Mouse (Mus musculus): ENCODE measurements around the gene Shc3. TPM values are rescaled to one million over a fixed set of nuclear protein-coding genes. Genes with fewer than 3 reads are reported as not detected.

Shc3 gene
- total and polyA plus RNA-seq, 3 experiments = not detected

DNA sequence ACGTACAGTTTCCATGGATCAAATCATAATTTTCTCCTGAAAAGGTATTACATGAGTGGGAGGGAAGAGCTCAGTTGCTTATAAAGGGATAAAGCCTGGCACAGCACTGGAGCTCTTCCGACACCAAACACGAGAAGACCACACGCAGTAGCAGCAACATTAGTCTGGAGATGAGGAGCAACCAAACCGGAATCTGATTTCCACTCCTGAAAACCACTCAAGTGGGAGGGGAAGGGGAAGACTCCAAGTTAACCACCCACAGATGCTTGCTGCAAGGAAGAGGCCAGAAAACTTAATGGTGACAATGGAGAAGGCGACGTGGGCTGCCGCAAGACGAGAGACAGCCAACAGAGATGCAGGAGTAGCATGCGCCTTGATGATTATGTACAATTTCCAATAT is 45.9 kb downstream of the Shc3 start:
- TF ChIP-seq GATA1 (IDR thresholded peaks at IDR 0.05; ENCODE audit: low read depth, low read length) (no peak), BHLHE40 (IDR thresholded peaks at IDR 0.05; ENCODE audit: borderline replicate concordance, low read depth, low read length) (no peak), NRF1 (IDR thresholded peaks at IDR 0.05; ENCODE audit: insufficient read depth, low read depth, low read length, poor library complexity, severe bottlenecking) (no peak), GABPA (IDR thresholded peaks at IDR 0.05; ENCODE audit: low read depth, low read length) (no peak), ZC3H11A (IDR thresholded peaks at IDR 0.05; ENCODE audit: low read depth, low read length) (no peak), POLR2AphosphoS2 (IDR thresholded peaks at IDR 0.05; ENCODE audit: low read length) (no peak), TBP (IDR thresholded peaks at IDR 0.05; ENCODE audit: low read depth, low read length) (no peak), POLR2A (IDR thresholded peaks at IDR 0.05; ENCODE audit: control insufficient read depth in 1 of 2, insufficient read depth in 1 of 2, low read depth in 1 of 2, low read length in 2 of 2, poor library complexity in 1 of 2) (no peak), POLR2AphosphoS5 (IDR thresholded peaks at IDR 0.05; ENCODE audit: borderline replicate concordance, low read depth, low read length) (no peak), MAX (IDR thresholded peaks at IDR 0.05; ENCODE audit: low read length) (no peak), SIN3A (IDR thresholded peaks at IDR 0.05; ENCODE audit: low read length) (no peak), JUND (IDR thresholded peaks at IDR 0.05; ENCODE audit: low read depth, low read length) (no peak)
- no peaks in the 10 kb centered on the region for H3K36me3 ChIP-seq (ENCODE audit: control insufficient read depth in 1 of 2, insufficient read depth in 2 of 2, low read length in 2 of 2)
- H3K27me3 ChIP-seq (ENCODE audit: control insufficient read depth in 1 of 2, insufficient read depth in 2 of 2, low read length in 2 of 2) = no peaks in the 10 kb centered on the region
- no peak overlapping the region for H3K9ac ChIP-seq (ENCODE audit: control insufficient read depth, low read depth, low read length, poor library complexity, severe bottlenecking)
- H3K27ac ChIP-seq (ENCODE audit: control insufficient read depth, low read depth, low read length) = no peak overlapping the region
- DNase-seq (ENCODE audit: low read depth, low spot score) = no peak
- H3K9me3 ChIP-seq (replicated peaks; ENCODE audit: insufficient read depth, low read length) = no peaks in the 10 kb centered on the region
- no peaks in the 10 kb centered on the region for H3K4me1 ChIP-seq (ENCODE audit: control insufficient read depth in 1 of 2, insufficient read depth in 2 of 2, low read length in 2 of 2)
- no peak overlapping the region for H3K4me3 ChIP-seq (ENCODE audit: control insufficient read depth in 1 of 2, insufficient read depth in 1 of 2, low read depth in 2 of 2, low read length in 2 of 2)
- no peaks in the 10 kb centered on the region for H3K79me2 ChIP-seq (ENCODE audit: control insufficient read depth, insufficient read depth, low read length, poor library complexity)

- Histone ChIP-seq H3K36me3 (ENCODE audit: control insufficient read depth in 1 of 2, insufficient read depth in 2 of 2, low read length in 2 of 2) (no peaks in the 10 kb centered on the region), H3K4me3 (ENCODE audit: control insufficient read depth in 1 of 2, insufficient read depth in 1 of 2, low read depth in 2 of 2, low read length in 2 of 2) (no peak overlapping the region), H3K9me3 (replicated peaks; ENCODE audit: insufficient read depth, low read length) (no peaks in the 10 kb centered on the region), H3K27me3 (ENCODE audit: control insufficient read depth in 1 of 2, insufficient read depth in 2 of 2, low read length in 2 of 2) (no peaks in the 10 kb centered on the region), H3K27ac (ENCODE audit: control insufficient read depth, low read depth, low read length) (no peak overlapping the region), H3K4me1 (ENCODE audit: control insufficient read depth in 1 of 2, insufficient read depth in 2 of 2, low read length in 2 of 2) (no peaks in the 10 kb centered on the region), H3K9ac (ENCODE audit: control insufficient read depth, low read depth, low read length, poor library complexity, severe bottlenecking) (no peak overlapping the region), H3K79me2 (ENCODE audit: control insufficient read depth, insufficient read depth, low read length, poor library complexity) (no peaks in the 10 kb centered on the region)
- no peak for TF ChIP-seq MEF2A (IDR thresholded peaks at IDR 0.05; ENCODE audit: extremely low read depth, insufficient replicate concordance, low read depth, low read length, poor library complexity, severe bottlenecking)
- no peak for TF ChIP-seq GABPA (IDR thresholded peaks at IDR 0.05; ENCODE audit: low read depth, low read length)
- no peak for TF ChIP-seq SMC3 (IDR thresholded peaks at IDR 0.05; ENCODE audit: low read depth, low read length)
- TF ChIP-seq POLR2AphosphoS2 (IDR thresholded peaks at IDR 0.05; ENCODE audit: low read length) = no peak
- no peak for TF ChIP-seq SIN3A (IDR thresholded peaks at IDR 0.05; ENCODE audit: low read length)
- TF ChIP-seq MXI1 (IDR thresholded peaks at IDR 0.05; ENCODE audit: low read depth, low read length) = no peak
- no peak for DNase-seq (ENCODE audit: low read depth, low spot score)
These were observed 50.3 kb downstream of the Shc3 start for GRCm38 (mm10) chr13:51518880-51519279.

DNA sequence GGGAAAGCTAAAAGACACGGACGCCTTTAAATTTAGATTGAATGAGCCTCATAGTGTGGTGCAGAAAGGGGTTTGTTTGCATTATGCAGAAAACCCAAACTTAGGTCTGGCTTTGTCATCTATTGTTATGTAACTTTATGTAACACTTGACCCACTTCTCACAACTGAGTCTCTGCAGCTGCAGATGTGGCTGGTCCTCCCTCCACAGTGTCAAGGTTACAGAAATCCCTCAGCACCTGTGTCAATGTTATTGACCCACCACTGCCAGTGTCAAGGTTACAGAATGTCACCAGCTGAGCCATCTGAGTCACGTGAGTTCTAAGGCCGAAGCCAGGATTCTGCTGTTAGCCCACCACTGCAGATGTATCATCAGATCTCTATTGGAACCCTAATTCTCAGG is 51.3 kb downstream of the Shc3 start:
- no peaks in the 10 kb centered on the region for H3K9me3 ChIP-seq (replicated peaks; ENCODE audit: insufficient read depth, low read length)
- no peak overlapping the region for H3K9ac ChIP-seq (ENCODE audit: control insufficient read depth, low read depth, low read length, poor library complexity, severe bottlenecking)
- H3K27me3 ChIP-seq (ENCODE audit: control insufficient read depth in 1 of 2, insufficient read depth in 2 of 2, low read length in 2 of 2) = no peaks in the 10 kb centered on the region
- DNase-seq (ENCODE audit: low read depth, low spot score) = no peak
- no peaks in the 10 kb centered on the region for H3K36me3 ChIP-seq (ENCODE audit: control insufficient read depth in 1 of 2, insufficient read depth in 2 of 2, low read length in 2 of 2)
- TF ChIP-seq E2F4 (IDR thresholded peaks at IDR 0.05; ENCODE audit: borderline replicate concordance, low read depth, low read length) (no peak), EP300 (IDR thresholded peaks at IDR 0.05; ENCODE audit: low read depth in 1 of 2, low read length in 2 of 2) (no peak), CHD1 (IDR thresholded peaks at IDR 0.05; ENCODE audit: low read depth, low read length) (no peak), RCOR1 (IDR thresholded peaks at IDR 0.05; ENCODE audit: low read depth, low read length) (no peak)
- H3K4me3 ChIP-seq (ENCODE audit: control insufficient read depth in 1 of 2, insufficient read depth in 1 of 2, low read depth in 2 of 2, low read length in 2 of 2) = no peak overlapping the region
- no peak overlapping the region for H3K27ac ChIP-seq (ENCODE audit: control insufficient read depth, low read depth, low read length)
- no peaks in the 10 kb centered on the region for H3K79me2 ChIP-seq (ENCODE audit: control insufficient read depth, insufficient read depth, low read length, poor library complexity)
- no peaks in the 10 kb centered on the region for H3K4me1 ChIP-seq (ENCODE audit: control insufficient read depth in 1 of 2, insufficient read depth in 2 of 2, low read length in 2 of 2)
